Mouse (Mus musculus) cortical plate, adult 2 months (tissue): ENCODE data around the gene Necap2.

Source experiments
- CTCF ChIP-seq: fragments of 200-500 bp; IDR thresholded peaks from 2 replicates; pipeline ENCODE4 v1.5.1; 2011; ENCODE audit warnings: mild to moderate bottlenecking, control low read depth, low read length; ENCODE audit not compliant: insufficient read depth; ENCODE audit errors: extremely low read depth
- POLR2A ChIP-seq: fragments of 200-500 bp; IDR thresholded peaks from 2 replicates; pipeline ENCODE4 v1.6.1; 2011; ENCODE audit warnings: mild to moderate bottlenecking, low read length, control low read depth; ENCODE audit not compliant: insufficient read depth; ENCODE audit errors: extremely low read depth

GRCm38 (mm10) chr4:141053568-141054161 is 24.5 kb downstream of the Necap2 start:
- TF ChIP-seq CTCF: no peak
- TF ChIP-seq POLR2A: peak; percentile 73
